Mouse (Mus musculus) heart, adult 2 months (tissue): Measurements from ENCODE around the gene Pyy. TPM values are rescaled to one million over a fixed set of nuclear protein-coding genes. Genes with fewer than 3 reads are reported as not detected.

Experiments
- DNase-seq, 2 experiments: peaks; one replicate each; pipeline ENCODE4 v3.0.0; 2021
- H3K27ac ChIP-seq: fragments of 200-600 bp; 2 replicates; pipeline ENCODE4 v1.8.1; 2022
- H3K27me3 ChIP-seq: fragments of 200-500 bp; 2 replicates; pipeline ENCODE4 v1.6.1; 2012; ENCODE audit warnings: mild to moderate bottlenecking, low read length, inconsistent platforms, mixed read lengths; ENCODE audit not compliant: control insufficient read depth, insufficient read depth
- H3K36me3 ChIP-seq: fragments of 200-500 bp; 2 replicates; pipeline ENCODE4 v1.6.1; 2012; ENCODE audit warnings: low read length, inconsistent platforms; ENCODE audit not compliant: control insufficient read depth, insufficient read depth
- H3K4me1 ChIP-seq: fragments of 200-500 bp; 2 replicates; pipeline ENCODE4 v1.6.1; 2011; ENCODE audit warnings: low read length; ENCODE audit not compliant: control insufficient read depth, insufficient read depth
- H3K4me3 ChIP-seq: fragments of 200-600 bp; 2 replicates; pipeline ENCODE4 v1.8.1; 2022
- H3K79me2 ChIP-seq: fragments of 200-500 bp; replicated peaks from 2 replicates; pipeline ENCODE4 v1.6.1; 2012; ENCODE audit warnings: mild to moderate bottlenecking, inconsistent platforms, low read length, moderate library complexity, mixed read lengths; ENCODE audit not compliant: control insufficient read depth, insufficient read depth
- H3K9ac ChIP-seq: fragments of 200-500 bp; 2 replicates; pipeline ENCODE4 v1.6.1; 2012; ENCODE audit warnings: low read depth, mild to moderate bottlenecking, control low read depth, inconsistent platforms, low read length, mixed read lengths
- CTCF ChIP-seq: fragments of 200-600 bp; IDR thresholded peaks from 2 replicates; pipeline ENCODE4 v1.8.1; 2022; ENCODE audit warnings: antibody characterized with exemption, mild to moderate bottlenecking, moderate library complexity
- EP300 ChIP-seq: fragments of 200-500 bp; IDR thresholded peaks from 2 replicates; pipeline ENCODE4 v1.6.1; 2011; ENCODE audit warnings: low read depth, low read length, control low read depth; ENCODE audit not compliant: insufficient read depth
- POLR2A ChIP-seq: fragments of 200-500 bp; IDR thresholded peaks from 2 replicates; pipeline ENCODE4 v1.6.1; 2011; ENCODE audit warnings: mild to moderate bottlenecking, low read depth, low read length, control low read depth; ENCODE audit not compliant: insufficient read depth
- WGBS: fragments of 180-500 bp; shearing (Covaris S2); methylation state at CpG from one replicate; pipeline ENCODE4 v1.1.7; 2018; 5-methylcytosine and 5-hydroxymethylcytosine counted together
- intact Hi-C: fragments of 180-260 bp; cut with DNase I; formaldehyde crosslinking; loops from one replicate; pipeline ENCODE4 v1.15.1; 2025
- polyA plus RNA-seq: library from polyadenylated mRNA; depleted of rRNA; stranded (reverse); fragments of >200 nt; gene quantifications from 2 replicates; pipeline ENCODE4 v1.2.3, GENCODE M21; 2012; rRNA removed
- total RNA-seq, 2 experiments: library from RNA; stranded (reverse); gene quantifications; 2 replicates each; pipeline ENCODE4 v1.2.3; 2021

Gene Pyy
- total and polyA plus RNA-seq, 3 experiments = not detected

DNA sequence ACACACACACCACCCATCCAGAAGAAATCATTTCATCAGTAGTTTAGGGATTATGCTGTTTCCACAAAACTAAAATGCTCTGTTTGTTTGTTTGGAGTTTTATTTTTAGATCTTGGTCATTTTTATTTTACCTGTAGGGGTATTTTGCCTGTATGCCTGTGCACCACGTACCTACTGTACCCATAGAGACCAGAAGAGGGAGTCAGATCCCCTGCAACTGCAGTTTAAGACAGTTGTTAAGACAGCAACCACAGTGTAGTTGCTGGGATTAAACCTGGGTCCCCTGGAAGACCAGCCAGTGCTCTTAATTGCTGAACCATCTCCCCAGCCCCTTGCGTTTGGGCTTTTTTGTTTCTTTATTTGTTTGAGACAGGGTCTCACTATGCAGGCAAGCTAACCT, 38.7 kb downstream of the Pyy start:
- H3K9ac ChIP-seq = no peak overlapping the region
- DNase-seq = no peak
- intact Hi-C loops = no loop called here
- no peaks in the 10 kb centered on the region for H3K4me1 ChIP-seq
- H3K4me3 ChIP-seq = no peak overlapping the region
- no peaks in the 10 kb centered on the region for H3K36me3 ChIP-seq
- WGBS = 69% methylated on average over 2 of the region's 2 CpGs
- H3K27me3 ChIP-seq = no peaks in the 10 kb centered on the region
- no peaks in the 10 kb centered on the region for H3K79me2 ChIP-seq
- H3K27ac ChIP-seq = no peak overlapping the region
- TF ChIP-seq EP300 (no peak), CTCF (peak; percentile 54), POLR2A (no peak)

DNA sequence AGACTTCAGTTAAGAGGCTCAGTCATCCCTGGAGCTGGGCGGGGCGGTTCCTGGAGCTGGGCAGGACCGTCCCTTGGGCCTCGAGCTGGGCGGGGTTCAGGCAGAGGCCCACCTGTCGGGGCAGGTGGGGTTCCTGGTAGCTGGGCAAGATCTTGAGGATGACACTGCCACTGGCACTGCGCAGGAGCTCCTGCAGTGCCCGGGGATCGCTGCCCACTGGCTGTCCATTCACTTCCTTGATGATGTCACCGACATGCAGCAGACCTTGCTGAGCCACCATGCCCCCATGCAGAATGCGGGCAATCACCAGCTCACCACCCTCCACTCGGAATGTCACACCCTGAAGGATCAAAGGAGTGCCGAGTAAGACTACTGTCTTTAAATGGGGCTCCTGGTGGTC, 44.6 kb downstream of the Pyy start:
- H3K27me3 ChIP-seq = no peaks in the 10 kb centered on the region
- H3K9ac ChIP-seq = no peak overlapping the region
- WGBS = 88% methylated on average over 13 of the region's 13 CpGs
- no peak for DNase-seq
- no peak for TF ChIP-seq POLR2A
- no peak for TF ChIP-seq CTCF
- TF ChIP-seq EP300 = no peak
- H3K27ac ChIP-seq = no peak overlapping the region
- H3K4me1 ChIP-seq = no peaks in the 10 kb centered on the region; the same call in 1 of the 2 replicates
- intact Hi-C loops = no loop called here
- no peaks in the 10 kb centered on the region for H3K79me2 ChIP-seq
- no peak overlapping the region for H3K4me3 ChIP-seq
- no peaks in the 10 kb centered on the region for H3K36me3 ChIP-seq

DNA sequence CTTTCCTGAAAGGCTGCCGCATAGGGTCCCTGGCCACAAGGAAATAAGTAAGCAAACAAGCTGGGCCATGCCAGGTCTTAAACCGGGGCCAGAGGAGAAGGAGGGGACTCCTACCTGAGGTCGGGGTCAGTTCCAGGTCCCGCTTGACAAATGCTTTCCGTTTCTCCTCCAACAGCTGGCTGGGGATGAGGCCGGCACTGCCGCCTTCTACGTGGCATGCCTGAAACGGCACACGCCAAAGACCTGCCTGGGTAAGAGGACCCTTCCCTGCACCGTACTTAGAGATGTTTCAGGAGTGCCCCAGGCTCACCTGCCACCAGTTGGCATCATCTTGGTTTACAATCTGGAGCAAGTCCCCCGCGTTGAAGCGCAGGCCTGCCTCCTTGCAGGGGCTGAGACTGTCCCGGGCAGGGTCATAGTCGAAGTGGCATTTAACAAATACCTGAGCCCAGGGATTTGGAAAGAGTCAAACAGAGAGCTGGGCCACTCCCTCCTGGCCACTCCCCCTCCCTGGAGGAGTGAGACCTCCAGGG, 45.6 kb downstream of the Pyy start:
- DNase-seq = no peak
- 67% methylated on average over 16 of the region's 16 CpGs for WGBS
- TF ChIP-seq CTCF = no peak
- no peak for TF ChIP-seq EP300
- no peak for TF ChIP-seq POLR2A
- no peaks in the 10 kb centered on the region for H3K79me2 ChIP-seq
- H3K27me3 ChIP-seq = no peaks in the 10 kb centered on the region
- H3K4me1 ChIP-seq = no peaks in the 10 kb centered on the region; the same call in 1 of the 2 replicates
- H3K36me3 ChIP-seq = no peaks in the 10 kb centered on the region
- intact Hi-C loops = loop anchor here (1.0 to 2.0 kb wide), 3 partner anchors 26 to 76 kb away; partner anchors contain the start of gene Mpp2
- no peak overlapping the region for H3K9ac ChIP-seq
- H3K27ac ChIP-seq = no peak overlapping the region
- no peak overlapping the region for H3K4me3 ChIP-seq

DNA sequence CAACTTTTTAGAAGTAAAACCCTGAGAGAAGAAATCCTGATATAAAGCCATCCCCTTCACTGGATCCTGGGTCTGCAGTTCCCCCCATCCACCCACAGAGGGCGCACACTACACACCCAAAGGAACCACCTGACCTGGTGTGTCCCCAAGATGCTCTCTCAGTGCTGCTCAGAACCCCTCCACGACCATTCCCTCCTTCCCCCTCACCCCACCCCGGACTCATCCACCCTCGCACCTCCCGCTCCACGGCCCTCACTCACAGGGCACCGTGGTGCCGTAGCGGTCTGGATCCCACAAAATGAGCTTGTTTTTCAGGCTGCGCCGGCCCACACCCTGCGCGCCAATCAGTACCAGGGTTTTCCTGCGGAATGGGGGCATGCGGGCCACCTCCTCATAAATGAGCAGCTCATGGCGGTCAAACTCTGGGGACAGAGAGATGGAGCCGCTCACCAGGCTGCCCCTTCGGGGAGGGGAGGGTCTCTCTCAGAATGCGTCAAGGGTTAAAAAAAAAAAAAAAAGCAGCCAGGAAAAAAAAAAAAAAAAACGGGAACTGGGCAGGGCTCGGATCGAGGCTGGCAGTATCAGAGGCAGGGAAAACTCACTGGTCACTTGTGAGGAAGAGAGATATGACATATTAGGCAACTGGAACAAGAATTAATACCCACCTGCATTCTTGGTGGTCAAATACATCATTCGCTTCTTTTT, 46.2 kb downstream of the Pyy start:
- DNase-seq = peak; percentile 75 to 81
- TF ChIP-seq EP300 = peak; percentile 72; the same call in 1 of the 2 replicates
- TF ChIP-seq CTCF = no peak
- no peak for TF ChIP-seq POLR2A
- Histone ChIP-seq H3K27ac (no peak overlapping the region), H3K79me2 (no peaks in the 10 kb centered on the region), H3K27me3 (no peaks in the 10 kb centered on the region), H3K4me1 (no peaks in the 10 kb centered on the region; the same call in 1 of the 2 replicates), H3K36me3 (no peaks in the 10 kb centered on the region), H3K4me3 (peak overlapping the region; percentile 18; the same call in 1 of the 2 replicates), H3K9ac (no peak overlapping the region)
- intact Hi-C loops = loop anchor here (1.0 to 2.0 kb wide), 3 partner anchors 27 to 77 kb away; partner anchors contain the start of gene Mpp2
- 13% methylated on average over 23 of the region's 23 CpGs for WGBS

Other genes with a start within 250 kb of the Pyy start
- 1 to 10 TPM; 5.6 to 7.3 TPM for gene Meox1, start 213.5 kb downstream of the Pyy start, total RNA-seq
- gene Meox1, start 213.5 kb downstream of the Pyy start, polyA plus RNA-seq = 7.2 and 15.1 TPM in 2 replicates
- gene Sost, start 140.8 kb downstream of the Pyy start, total RNA-seq = 1 to 10 TPM; 2.1 to 3.2 TPM
- gene Sost, start 140.8 kb downstream of the Pyy start, polyA plus RNA-seq = 5.8 and 7.0 TPM in 2 replicates
- not detected for gene Cfap97d1, start 123.6 kb downstream of the Pyy start, total RNA-seq
- not detected in 2 replicates for gene Cfap97d1, start 123.6 kb downstream of the Pyy start, polyA plus RNA-seq
- 100 to 1,000 TPM; 103 to 131 TPM for gene Dusp3, start 120.8 kb downstream of the Pyy start, total RNA-seq
- gene Dusp3, start 120.8 kb downstream of the Pyy start, polyA plus RNA-seq = 97.7 and 101 TPM in 2 replicates
- 1 to 10 TPM; 1.4 to 1.5 TPM for gene Mpp3, start 79.4 kb downstream of the Pyy start, total RNA-seq
- gene Mpp3, start 79.4 kb downstream of the Pyy start, polyA plus RNA-seq = 4.5 and 5.3 TPM in 2 replicates
- 10 to 100 TPM; 51.6 to 70.1 TPM for gene Cd300lg, start 66.3 kb downstream of the Pyy start, total RNA-seq
- 102 and 143 TPM in 2 replicates for gene Cd300lg, start 66.3 kb downstream of the Pyy start, polyA plus RNA-seq
- gene Mpp2, start 19.3 kb downstream of the Pyy start, total RNA-seq = 1 to 10 TPM; 2.3 to 2.6 TPM
- gene Mpp2, start 19.3 kb downstream of the Pyy start, polyA plus RNA-seq = 5.3 and 5.6 TPM in 2 replicates
- not detected for gene Ppy, start 6.5 kb downstream of the Pyy start, total RNA-seq
- gene Ppy, start 6.5 kb downstream of the Pyy start, polyA plus RNA-seq = not detected in 2 replicates
- not detected for gene Nags, start 37.7 kb upstream of the Pyy start, total RNA-seq
- gene Nags, start 37.7 kb upstream of the Pyy start, polyA plus RNA-seq = 0.06 and 0.12 TPM in 2 replicates
- 10 to 100 TPM; 12.2 to 13.6 TPM for gene Tmem101, start 48.6 kb upstream of the Pyy start, total RNA-seq
- 19.5 and 20.7 TPM in 2 replicates for gene Tmem101, start 48.6 kb upstream of the Pyy start, polyA plus RNA-seq
- gene Lsm12, start 77.5 kb upstream of the Pyy start, total RNA-seq = 10 to 100 TPM; 49.4 to 50.2 TPM
- gene Lsm12, start 77.5 kb upstream of the Pyy start, polyA plus RNA-seq = 32.5 and 42.4 TPM in 2 replicates
- 10 to 100 TPM; 44.8 to 50.6 TPM for gene G6pc3, start 81.8 kb upstream of the Pyy start, total RNA-seq
- 89.9 and 95.3 TPM in 2 replicates for gene G6pc3, start 81.8 kb upstream of the Pyy start, polyA plus RNA-seq
- 100 to 1,000 TPM; 113 to 137 TPM for gene Hdac5, start 122.3 kb upstream of the Pyy start, total RNA-seq
- gene Hdac5, start 122.3 kb upstream of the Pyy start, polyA plus RNA-seq = 92.6 and 98.5 TPM in 2 replicates
- under 1 TPM; 0.26 to 0.32 TPM for gene BC030867, start 141.1 kb upstream of the Pyy start, total RNA-seq
- 0.45 and 0.56 TPM in 2 replicates for gene BC030867, start 141.1 kb upstream of the Pyy start, polyA plus RNA-seq
- gene Asb16, start 160.9 kb upstream of the Pyy start, total RNA-seq = 1 to 10 TPM in 1 of 2 experiments, under 1 TPM in 1; 0.89 to 1.1 TPM
- 0.70 and 0.74 TPM in 2 replicates for gene Asb16, start 160.9 kb upstream of the Pyy start, polyA plus RNA-seq
- gene Tmub2, start 177.1 kb upstream of the Pyy start, total RNA-seq = 10 to 100 TPM; 22.9 to 26.2 TPM
- 32.8 and 43.2 TPM in 2 replicates for gene Tmub2, start 177.1 kb upstream of the Pyy start, polyA plus RNA-seq
- 10 to 100 TPM; 19.0 to 21.7 TPM for gene Atxn7l3, start 188.8 kb upstream of the Pyy start, total RNA-seq
- gene Atxn7l3, start 188.8 kb upstream of the Pyy start, polyA plus RNA-seq = 17.4 and 21.2 TPM in 2 replicates
- 10 to 100 TPM; 52.5 to 59.4 TPM for gene Ubtf, start 211.9 kb upstream of the Pyy start, total RNA-seq
- 14.9 and 22.1 TPM in 2 replicates for gene Ubtf, start 211.9 kb upstream of the Pyy start, polyA plus RNA-seq